ENCODE assay signal across 8 mouse cellular contexts in genomic region chr11:87987861-87988260, GRCm38 (mm10). TPM values are rescaled to one million over a fixed set of nuclear protein-coding genes. Genes with fewer than 3 reads are reported as not detected.
DNase-seq lines count a peak whose midpoint lies in the region; ATAC-seq and TF ChIP-seq lines count a peak whose summit lies in the region.

No protein-coding gene starts in this region.

- no peak for ATAC-seq in lung, embryonic 16.5 days (ENCODE audit: low read depth)
- ATAC-seq in forebrain, embryonic 11.5 days (replicated peaks; ENCODE audit: low FRiP score) = peak; percentile 19; the same call in 1 of the 2 replicates
- ATAC-seq in limb, embryonic 12.5 days (ENCODE audit: insufficient number of reproducible peaks, insufficient read depth, low FRiP score, low TSS enrichment, low read depth) = no peak

- H3K4me1 ChIP-seq in lung, embryonic 16.5 days (replicated peaks; ENCODE audit: control insufficient read depth, insufficient read depth, low read length) = peaks cover 24% of the 10 kb centered on the region
- H3K4me1 ChIP-seq in forebrain, embryonic 11.5 days (replicated peaks; ENCODE audit: control insufficient read depth, insufficient read depth, low read length) = peaks cover 15% of the 10 kb centered on the region
- H3K4me1 ChIP-seq in limb, embryonic 12.5 days (replicated peaks) = peaks cover 31% of the 10 kb centered on the region
- peaks cover 8% of the 10 kb centered on the region; the same call in 1 of the 2 replicates for H3K4me1 ChIP-seq in small intestine, adult 2 months (ENCODE audit: control insufficient read depth, insufficient read depth, insufficient read length, low read length)

- DNase-seq in lung, postnatal 25 days (ENCODE audit: low spot score) = no peak
- no peak for DNase-seq in forebrain, embryonic 11.5 days (ENCODE audit: low spot score)
- no peak for DNase-seq in cerebellum, postnatal 14 days
- no peak for DNase-seq in spleen, postnatal 36 days (ENCODE audit: low spot score in 2 of 2)
- no peak for DNase-seq in adrenal gland, adult 8-10 months

- H3K27ac ChIP-seq in lung, embryonic 16.5 days (ENCODE audit: low read length) = peak overlapping the region; percentile 88
- peak overlapping the region; percentile 84 for H3K27ac ChIP-seq in forebrain, embryonic 11.5 days (ENCODE audit: low read depth, low read length)
- H3K27ac ChIP-seq in limb, embryonic 12.5 days = peak overlapping the region; percentile 95
- H3K27ac ChIP-seq in small intestine, adult 2 months (ENCODE audit: insufficient read depth, low read depth, low read length) = peak overlapping the region; percentile 68; the same call in 1 of the 2 replicates

- TF ChIP-seq CTCF in small intestine, adult 2 months (IDR thresholded peaks at IDR 0.05; ENCODE audit: extremely low read depth, insufficient read length, insufficient replicate concordance, low read depth, low read length) = no peak

- no peaks in the 10 kb centered on the region for H3K9me3 ChIP-seq in lung, embryonic 16.5 days (ENCODE audit: control insufficient read depth, low read length)
- H3K9me3 ChIP-seq in forebrain, embryonic 11.5 days (ENCODE audit: control insufficient read depth, low read length) = no peaks in the 10 kb centered on the region
- H3K9me3 ChIP-seq in limb, embryonic 12.5 days = no peaks in the 10 kb centered on the region

- H3K9ac ChIP-seq in lung, embryonic 16.5 days (ENCODE audit: low read length) = peak overlapping the region; percentile 68
- peak overlapping the region; percentile 98 for H3K9ac ChIP-seq in forebrain, embryonic 11.5 days (ENCODE audit: low read length)
- H3K9ac ChIP-seq in limb, embryonic 12.5 days (replicated peaks) = peak overlapping the region; percentile 99

- H3K4me2 ChIP-seq in lung, embryonic 16.5 days (ENCODE audit: low read depth, low read length) = peak overlapping the region; percentile 71
- peak overlapping the region; percentile 40; the same call in 1 of the 2 replicates for H3K4me2 ChIP-seq in forebrain, embryonic 11.5 days (ENCODE audit: low read depth, low read length, severe bottlenecking)
- H3K4me2 ChIP-seq in limb, embryonic 12.5 days = peak overlapping the region; percentile 85

- no peak for TF ChIP-seq POLR2A in small intestine, adult 2 months (IDR thresholded peaks at IDR 0.05; ENCODE audit: low read depth, low read length)

- peaks cover 6% of the 10 kb centered on the region; the same call in 1 of the 2 replicates for H3K36me3 ChIP-seq in lung, embryonic 16.5 days (ENCODE audit: control insufficient read depth, insufficient read depth, low read length)
- no peaks in the 10 kb centered on the region; the same call in 1 of the 2 replicates for H3K36me3 ChIP-seq in forebrain, embryonic 11.5 days (ENCODE audit: control insufficient read depth, insufficient read depth, low read length)
- peaks cover 12% of the 10 kb centered on the region for H3K36me3 ChIP-seq in limb, embryonic 12.5 days
- peaks cover 9% of the 10 kb centered on the region for H3K36me3 ChIP-seq in small intestine, adult 2 months (ENCODE audit: control insufficient read depth, insufficient read depth, low read length)

- H3K27me3 ChIP-seq in lung, embryonic 16.5 days (ENCODE audit: control insufficient read depth, insufficient read depth, low read depth, low read length) = no peaks in the 10 kb centered on the region
- no peaks in the 10 kb centered on the region for H3K27me3 ChIP-seq in forebrain, embryonic 11.5 days (ENCODE audit: control insufficient read depth, insufficient read depth, low read length)
- no peaks in the 10 kb centered on the region for H3K27me3 ChIP-seq in limb, embryonic 12.5 days
- no peaks in the 10 kb centered on the region for H3K27me3 ChIP-seq in small intestine, adult 2 months (ENCODE audit: control insufficient read depth, insufficient read depth, low read length)

- peak overlapping the region; percentile 89 for H3K4me3 ChIP-seq in lung, embryonic 16.5 days (ENCODE audit: low read length)
- H3K4me3 ChIP-seq in forebrain, embryonic 11.5 days (ENCODE audit: low read depth, low read length) = peak overlapping the region; percentile 100
- H3K4me3 ChIP-seq in limb, embryonic 12.5 days (replicated peaks) = peak overlapping the region; percentile 100
- H3K4me3 ChIP-seq in small intestine, adult 2 months (ENCODE audit: low read depth, low read length) = peak overlapping the region; percentile 74

- 68% methylated on average over 11 of the region's 11 CpGs for WGBS in lung, embryonic 16.5 days
- 64% methylated on average over 11 of the region's 11 CpGs for WGBS in forebrain, embryonic 11.5 days
- WGBS in limb, embryonic 12.5 days = 69% methylated on average over 11 of the region's 11 CpGs
- 49% methylated on average over 11 of the region's 11 CpGs for WGBS in small intestine, adult 2 months

RNA-seq across cellular contexts. Expression of gene Dynll2, which starts 0.5 kb away (rescaled TPM):
- 23.4 and 24.5 TPM in 2 replicates for polyA plus RNA-seq in lung, embryonic 16.5 days (2015; fragmentation: Nextera tagmentation; extraction: Ambion mirVana)
- 19.1 and 21.3 TPM in 2 replicates for polyA plus RNA-seq in forebrain, embryonic 11.5 days (2014; fragmentation: Nextera tagmentation; extraction: Ambion mirVana)
- polyA plus RNA-seq in limb, embryonic 12.5 days (2016; fragmentation: Nextera tagmentation; extraction: Ambion mirVana) = 23.0 and 23.4 TPM in 2 replicates
- 72.7 and 140 TPM in 2 replicates for polyA plus RNA-seq in small intestine, adult 2 months (2012; rRNA removed)
- total RNA-seq in adrenal gland, adult 8-10 months (2022) = 100 to 1,000 TPM; 271 to 301 (median 294) TPM

RNA-seq across cellular contexts. Expression of gene Srsf1, which starts 59.3 kb away (rescaled TPM):
- 257 and 272 TPM in 2 replicates for polyA plus RNA-seq in lung, embryonic 16.5 days (2015; fragmentation: Nextera tagmentation; extraction: Ambion mirVana)
- 559 and 563 TPM in 2 replicates for polyA plus RNA-seq in forebrain, embryonic 11.5 days (2014; fragmentation: Nextera tagmentation; extraction: Ambion mirVana)
- 505 and 534 TPM in 2 replicates for polyA plus RNA-seq in limb, embryonic 12.5 days (2016; fragmentation: Nextera tagmentation; extraction: Ambion mirVana)
- polyA plus RNA-seq in small intestine, adult 2 months (2012; rRNA removed) = 37.3 and 52.4 TPM in 2 replicates
- 100 to 1,000 TPM; 230 to 311 (median 252) TPM for total RNA-seq in adrenal gland, adult 8-10 months (2022)
